13 mouse cellular contexts compared by ENCODE assay signal in genomic region chr2:48766513-48766912, GRCm38 (mm10).
"Had no signal": no experiment of that assay in that cellular context is flagged by ENCODE, and none has a peak within 500 bp of the region (broad histone marks: within the 10 kb centered on the region; RNA-seq: fewer than 3 reads in every experiment).

No protein-coding gene starts in this region.

- H3K9me3 ChIP-seq: limb, embryonic 15.5 days; liver, embryonic 15.5 days; midbrain, embryonic 15.5 days; neural tube, embryonic 13.5 days had no signal

- DNase-seq: kidney, adult 8-10 months; kidney, postnatal 36 days; layer of hippocampus, adult 9-11 months; layer of hippocampus, postnatal 36 days; lung, postnatal 4 days; retina, postnatal 1 day had no signal

- H3K4me3 ChIP-seq: limb, embryonic 15.5 days; liver, embryonic 15.5 days; midbrain, embryonic 15.5 days; neural tube, embryonic 13.5 days had no signal

- H3K9ac ChIP-seq: limb, embryonic 15.5 days; liver, embryonic 15.5 days; midbrain, embryonic 15.5 days; neural tube, embryonic 13.5 days had no signal

- H3K4me2 ChIP-seq: limb, embryonic 15.5 days; liver, embryonic 15.5 days; midbrain, embryonic 15.5 days; neural tube, embryonic 13.5 days had no signal

- H3K27me3 ChIP-seq: limb, embryonic 15.5 days; liver, embryonic 15.5 days; midbrain, embryonic 15.5 days; neural tube, embryonic 13.5 days had no signal

- ATAC-seq: intestine, embryonic 16.5 days; midbrain, embryonic 15.5 days had no signal

- H3K36me3 ChIP-seq: limb, embryonic 15.5 days; liver, embryonic 15.5 days; midbrain, embryonic 15.5 days; neural tube, embryonic 13.5 days had no signal

- H3K4me1 ChIP-seq: limb, embryonic 15.5 days; liver, embryonic 15.5 days; midbrain, embryonic 15.5 days; neural tube, embryonic 13.5 days had no signal

- H3K27ac ChIP-seq: kidney, postnatal 0 days; limb, embryonic 15.5 days; liver, embryonic 15.5 days; midbrain, embryonic 15.5 days; neural tube, embryonic 13.5 days; stomach, postnatal 0 days had no signal
